Mouse (Mus musculus) heart, postnatal 0 days (tissue): ENCODE data around the gene Il10ra. TPM values are rescaled to one million over a fixed set of nuclear protein-coding genes. Genes with fewer than 3 reads are reported as not detected.

Source experiments
- ATAC-seq: fragments of 200-750 bp; cut with Nextera tagmentation; 2 replicates; pipeline ENCODE4 v1.8.0; 2017; ENCODE audit warnings: low read depth, moderate number of reproducible peaks, moderate library complexity; ENCODE audit not compliant: insufficient read depth
- DNase-seq: peaks from one replicate; pipeline ENCODE4 v3.0.0-alpha.2; 2016; ENCODE audit warnings: low spot score
- H3K27ac ChIP-seq: fragments of 300-500 bp; sonication (generic); 2 replicates; pipeline ENCODE4 v1.5.1; 2014; ENCODE audit warnings: low read depth, mild to moderate bottlenecking
- H3K27me3 ChIP-seq: fragments of 300-500 bp; sonication (generic); 2 replicates; pipeline ENCODE4 v1.6.1; 2014; ENCODE audit warnings: low read length, mixed read lengths; ENCODE audit not compliant: control insufficient read depth, insufficient read depth
- H3K36me3 ChIP-seq: fragments of 300-500 bp; sonication (generic); replicated peaks from 2 replicates; pipeline ENCODE4 v1.6.1; 2014; ENCODE audit warnings: low read length, mixed read lengths; ENCODE audit not compliant: control insufficient read depth, insufficient read depth
- H3K4me1 ChIP-seq: fragments of 300-500 bp; sonication (generic); 2 replicates; pipeline ENCODE4 v1.6.1; 2014; ENCODE audit warnings: antibody characterized with exemption; ENCODE audit not compliant: control insufficient read depth, insufficient read depth
- H3K4me2 ChIP-seq: fragments of 300-500 bp; sonication (generic); 2 replicates; pipeline ENCODE4 v1.6.1; 2014; ENCODE audit warnings: low read depth, mild to moderate bottlenecking, low read length, moderate library complexity
- H3K4me3 ChIP-seq: fragments of 300-500 bp; sonication (generic); 2 replicates; pipeline ENCODE4 v1.5.1; 2014; ENCODE audit warnings: low read depth, low read length
- H3K9ac ChIP-seq: fragments of 300-500 bp; sonication (generic); replicated peaks from 2 replicates; pipeline ENCODE4 v1.6.1; 2014; ENCODE audit warnings: low read depth, low read length, mixed read lengths
- H3K9me3 ChIP-seq: fragments of 300-500 bp; sonication (generic); replicated peaks from 2 replicates; pipeline ENCODE4 v1.6.1; 2016; ENCODE audit warnings: low read length; ENCODE audit not compliant: control insufficient read depth
- CTCF ChIP-seq: IDR thresholded peaks from 2 replicates; pipeline ENCODE4 v1.5.1; 2016; ENCODE audit warnings: antibody characterized with exemption, control low read depth, low read depth
- EP300 ChIP-seq: IDR thresholded peaks from 2 replicates; pipeline ENCODE4 v1.6.1; 2016; ENCODE audit warnings: antibody characterized with exemption, low read depth
- WGBS: fragments of 180-500 bp; shearing (Covaris S2); extraction: QIAGEN DNeasy Blood & Tissue Kit; methylation state at CpG from one replicate; pipeline ENCODE4 v1.1.7; 2014; 5-methylcytosine and 5-hydroxymethylcytosine counted together
- polyA plus RNA-seq: library from polyadenylated mRNA; unstranded; fragments of >200 nt; fragmentation: Nextera tagmentation; extraction: Ambion mirVana; gene quantifications from 2 replicates; pipeline ENCODE4 v1.2.1, GENCODE M21; 2015
- total RNA-seq: library from RNA; depleted of rRNA; stranded (reverse); fragments of >200 nt; gene quantifications from 2 replicates; pipeline ENCODE4 v1.2.3, GENCODE M21; 2014; ENCODE audit warnings: low replicate concordance

Il10ra gene
- total and polyA plus RNA-seq, 2 experiments from 2014 or later, result 0.60 to 2.5 TPM

GRCm38 (mm10) chr9:45306746-45307410 is 37.9 kb upstream of the Il10ra start:
- TF ChIP-seq CTCF (no peak), EP300 (no peak)
- Histone ChIP-seq H3K27me3 (no peaks in the 10 kb centered on the region), H3K9me3 (no peaks in the 10 kb centered on the region), H3K36me3 (no peaks in the 10 kb centered on the region), H3K9ac (no peak overlapping the region), H3K4me3 (no peak overlapping the region), H3K4me1 (no peaks in the 10 kb centered on the region), H3K4me2 (no peak overlapping the region), H3K27ac (no peak overlapping the region)
- ATAC-seq, result no peak
- no peak for DNase-seq
- 79% methylated on average over 12 of the region's 12 CpGs for WGBS

GRCm38 (mm10) chr9:45301771-45302170 is 32.8 kb upstream of the Il10ra start:
- no peak for ATAC-seq
- TF ChIP-seq CTCF (no peak), EP300 (no peak)
- Histone ChIP-seq H3K4me2 (no peak overlapping the region), H3K4me1 (no peaks in the 10 kb centered on the region), H3K36me3 (no peaks in the 10 kb centered on the region), H3K27me3 (no peaks in the 10 kb centered on the region), H3K9ac (no peak overlapping the region), H3K27ac (no peak overlapping the region), H3K4me3 (no peak overlapping the region), H3K9me3 (no peaks in the 10 kb centered on the region; the same call in 1 of the 2 replicates)
- 76% methylated on average over 8 of the region's 8 CpGs for WGBS
- DNase-seq, result no peak

GRCm38 (mm10) chr9:45300422-45301104 is 31.6 kb upstream of the Il10ra start:
- Histone ChIP-seq H3K9me3 (no peaks in the 10 kb centered on the region; the same call in 1 of the 2 replicates), H3K4me3 (no peak overlapping the region), H3K9ac (no peak overlapping the region), H3K36me3 (no peaks in the 10 kb centered on the region), H3K4me2 (peak overlapping the region; percentile 50), H3K4me1 (no peaks in the 10 kb centered on the region), H3K27ac (no peak overlapping the region), H3K27me3 (no peaks in the 10 kb centered on the region)
- ATAC-seq, result peak; percentile 86
- DNase-seq, result peak; percentile 90
- TF ChIP-seq CTCF (peak; percentile 85), EP300 (no peak)
- WGBS, result 11% methylated on average over 20 of the region's 20 CpGs

- no peaks in the 10 kb centered on the region for H3K4me1 ChIP-seq
- WGBS, result 78% methylated on average over 11 of the region's 11 CpGs
- no peak for DNase-seq
- no peak overlapping the region for H3K4me2 ChIP-seq
- no peaks in the 10 kb centered on the region for H3K36me3 ChIP-seq
- H3K27ac ChIP-seq, result no peak overlapping the region
- no peak overlapping the region for H3K4me3 ChIP-seq
- no peak overlapping the region for H3K9ac ChIP-seq
- H3K9me3 ChIP-seq, result no peaks in the 10 kb centered on the region; the same call in 1 of the 2 replicates
- peak; percentile 56 for TF ChIP-seq CTCF
- no peak for TF ChIP-seq EP300
- ATAC-seq, result no peak
- no peaks in the 10 kb centered on the region for H3K27me3 ChIP-seq
These were observed 30.5 kb upstream of the Il10ra start for GRCm38 (mm10) chr9:45299231-45300006.

GRCm38 (mm10) chr9:45294210-45295011 is 25.5 kb upstream of the Il10ra start:
- Histone ChIP-seq H3K9me3 (no peaks in the 10 kb centered on the region), H3K4me2 (no peak overlapping the region), H3K9ac (no peak overlapping the region), H3K4me3 (no peak overlapping the region), H3K4me1 (no peaks in the 10 kb centered on the region), H3K36me3 (no peaks in the 10 kb centered on the region), H3K27ac (no peak overlapping the region), H3K27me3 (no peaks in the 10 kb centered on the region)
- 40% methylated on average over 10 of the region's 10 CpGs for WGBS
- DNase-seq (no peak), ATAC-seq (no peak)
- TF ChIP-seq EP300 (no peak), CTCF (no peak)
